Mouse (Mus musculus): ENCODE measurements around the gene Obsl1. TPM values are rescaled to one million over a fixed set of nuclear protein-coding genes. Genes with fewer than 3 reads are reported as not detected.

The Obsl1 gene
- 0.25 and 0.72 TPM in 2 replicates for polyA plus RNA-seq (2012; ENCODE audit: low replicate concordance)

DNA sequence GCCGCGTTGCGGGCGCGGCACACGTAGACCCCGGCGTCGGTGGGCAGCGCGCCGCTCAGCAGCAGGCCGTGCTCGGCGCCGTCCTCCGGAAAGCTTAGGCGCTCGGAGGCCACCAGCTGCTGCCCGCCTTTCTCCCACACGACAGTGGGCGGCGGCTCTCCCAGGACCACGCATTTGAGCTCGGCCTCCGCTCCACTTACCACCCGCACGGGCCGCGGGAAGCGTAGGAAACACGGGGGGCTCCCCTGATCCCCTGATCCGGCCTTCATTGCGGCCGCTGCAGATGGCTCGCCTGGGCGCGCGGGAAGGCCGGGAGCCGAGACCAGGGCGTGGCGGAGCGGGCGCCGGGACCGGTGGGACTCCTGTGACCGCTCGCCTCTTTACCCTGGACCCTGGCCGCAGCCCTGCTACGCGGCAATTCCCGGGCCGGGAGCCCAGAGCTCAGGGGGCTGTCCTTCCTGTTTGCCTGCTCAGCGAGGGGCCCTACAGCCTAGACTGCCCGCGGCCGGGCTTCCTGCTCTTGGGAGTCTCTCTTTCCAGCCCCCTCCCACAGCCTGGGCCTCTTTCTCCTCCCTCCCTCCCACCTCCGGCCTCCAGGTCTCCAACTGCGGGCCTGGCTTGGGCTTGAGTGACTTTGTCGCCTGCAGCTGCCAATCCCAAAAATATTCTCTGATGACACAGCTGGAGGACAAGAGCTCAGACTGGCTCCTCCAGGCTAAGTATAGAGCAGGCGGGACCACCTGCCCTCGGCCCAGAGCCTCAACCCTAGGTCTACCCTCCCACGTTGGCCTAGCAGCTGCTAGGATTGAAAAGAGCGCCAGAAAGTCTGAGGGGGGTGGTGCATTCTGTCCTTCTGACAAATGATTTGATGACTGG, at the start of gene Obsl1:
Obsl1 (minus strand) TSS at position 497 of the 876 bp plus-strand sequence.

DNA sequence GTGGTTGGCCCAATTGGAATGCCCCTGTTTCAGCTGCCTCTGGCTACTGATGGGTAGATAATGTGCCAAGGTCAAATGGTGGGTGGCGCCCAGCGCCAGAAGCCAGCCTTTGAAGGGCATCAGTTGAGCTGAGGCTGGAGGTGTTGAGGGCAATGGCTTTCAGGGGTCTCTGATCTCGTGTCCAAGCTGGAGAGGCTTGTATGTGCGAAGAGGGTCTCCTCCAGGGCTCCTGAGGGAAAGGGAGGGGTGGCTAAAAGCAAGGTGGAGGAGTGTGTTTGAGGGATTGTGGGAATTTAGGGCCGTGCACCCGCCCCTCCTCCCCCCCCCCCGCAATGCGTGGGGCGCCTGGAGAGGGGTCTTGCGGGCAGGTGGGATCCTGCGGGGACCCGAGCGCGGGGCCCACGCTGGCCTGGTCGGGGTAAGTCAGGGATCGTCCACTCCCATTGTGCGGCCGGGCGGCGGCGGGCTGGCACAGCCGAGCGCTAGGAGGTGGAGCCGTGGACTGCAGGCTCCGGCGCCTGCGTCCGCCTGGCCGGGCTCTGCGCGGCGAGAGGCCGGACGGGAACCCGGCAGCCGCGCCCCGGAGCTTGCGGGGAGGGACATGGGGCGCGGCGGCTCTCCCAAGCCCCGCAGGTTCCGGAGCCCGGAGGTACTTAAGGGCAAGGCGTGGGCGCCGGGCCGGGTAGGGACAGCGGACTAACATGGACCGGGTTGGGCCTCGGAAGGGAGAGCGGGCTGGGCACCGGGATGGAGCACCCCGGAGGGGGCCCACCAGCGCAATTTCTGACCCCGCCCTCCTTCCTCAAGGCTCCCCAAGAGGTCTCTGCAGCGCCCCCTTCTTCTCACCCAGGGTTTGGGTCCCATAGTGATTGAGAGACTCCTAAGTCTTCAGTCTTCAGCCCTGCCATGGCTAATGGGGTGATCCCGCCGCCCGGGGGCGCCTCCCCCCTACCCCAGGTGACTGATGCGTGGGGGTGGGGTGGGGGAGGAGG, 40.0 kb upstream of the Obsl1 start, which contains the start of gene Slc4a3:
Slc4a3 (plus strand) TSS at position 302 of the 992 bp plus-strand sequence.

DNA sequence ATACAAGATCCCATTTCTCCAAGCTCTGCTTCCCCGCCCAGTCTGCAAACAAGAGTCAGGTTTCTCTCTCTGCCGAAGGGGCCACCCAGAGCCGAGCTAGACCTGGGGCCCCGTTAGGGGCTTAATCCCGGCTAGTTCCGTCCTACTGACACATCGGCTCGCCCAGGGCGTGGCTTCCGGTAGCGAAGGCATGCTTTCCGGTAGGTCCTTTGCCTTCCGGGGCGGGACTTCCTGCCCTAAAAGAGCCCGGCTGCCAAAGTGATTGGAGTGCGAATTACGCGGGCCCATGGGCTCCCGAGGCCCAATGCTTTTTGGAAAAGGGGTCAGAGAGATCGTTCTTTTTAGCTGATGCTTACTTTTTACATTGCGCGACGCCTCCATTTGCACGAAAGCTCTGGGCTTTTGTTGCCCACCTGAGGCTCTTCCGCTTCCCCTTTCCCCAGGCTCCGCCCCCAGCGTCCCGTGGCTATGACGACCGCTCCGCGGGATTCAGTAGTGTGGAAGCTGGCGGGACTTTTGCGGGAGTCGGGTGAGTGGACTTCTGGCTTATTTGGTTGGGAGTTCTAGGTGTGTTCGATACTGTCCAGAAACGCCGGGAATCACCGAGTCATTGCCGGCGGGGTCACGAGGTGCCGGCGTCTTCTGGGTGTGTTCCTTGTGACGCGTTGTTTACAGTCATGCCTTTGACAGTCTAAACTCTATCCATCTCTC, 15.2 kb upstream of the Obsl1 start, which contains the start of gene Stk11ip:
Stk11ip (plus strand) TSS at position 209 of the 711 bp plus-strand sequence.

GRCm38 (mm10) chr1:75507006-75507405, 754 bp upstream of the Obsl1 start, which contains the start of gene Inha:
Gene Inha (plus strand): TSS chr1:75507077.

DNA sequence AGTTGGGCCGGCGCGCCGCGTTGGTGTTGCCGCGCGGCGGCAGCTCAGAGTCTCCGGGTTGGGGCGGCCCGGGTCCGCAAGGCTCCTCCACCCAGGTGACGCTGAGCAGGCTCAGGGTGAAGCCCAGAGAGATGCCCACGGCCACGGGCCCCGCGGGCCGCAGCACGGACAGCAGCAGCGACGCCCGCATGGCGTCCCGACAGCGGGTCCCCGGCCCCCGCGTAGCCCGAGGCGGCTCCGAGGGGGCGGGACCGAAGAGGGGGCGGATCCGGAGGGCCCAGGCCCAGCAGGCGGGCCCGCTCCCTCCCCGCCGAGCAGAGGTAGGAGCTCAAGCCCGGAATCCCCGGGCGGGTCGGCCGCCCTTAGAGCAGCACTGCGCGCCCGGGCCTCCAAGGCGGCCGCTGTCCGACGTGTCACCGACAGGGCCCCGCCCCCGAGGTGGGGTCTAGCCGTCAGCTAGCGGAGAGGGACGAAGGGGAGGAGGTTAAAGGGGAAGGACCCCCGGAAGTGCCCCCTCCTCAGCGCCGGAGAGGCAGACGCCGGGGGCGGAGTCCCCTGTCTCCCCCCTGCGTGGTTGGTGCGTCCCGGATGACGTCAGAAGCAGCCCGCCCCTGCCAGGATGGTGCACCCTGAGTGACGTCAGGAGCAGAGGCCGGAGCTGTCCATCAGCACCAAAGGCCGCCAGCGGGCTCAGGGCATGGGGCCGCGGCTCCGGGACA, 27.2 kb downstream of the Obsl1 start, which contains the start of the genes Chpf and Tmem198:
Chpf (minus strand) TSS at position 392 of the 719 bp plus-strand sequence.
Tmem198 (plus strand) TSS at position 617 of the 719 bp plus-strand sequence.

GRCm38 (mm10) chr1:75450314-75451005, 55.8 kb downstream of the Obsl1 start, which contains the start of gene Asic4:
Gene Asic4 (plus strand): TSS chr1:75450436.

GRCm38 (mm10) chr1:75435475-75436328, 70.5 kb downstream of the Obsl1 start, which contains the start of gene Gmppa:
Gene Gmppa (plus strand): TSS chr1:75435930.

Other genes with a start within 250 kb of the Obsl1 start
- gene Ptprn, start 241.9 kb downstream of the Obsl1 start, polyA plus RNA-seq (2012; ENCODE audit: low replicate concordance), result 0.21 and 0.60 TPM in 2 replicates
- not detected in 2 replicates for gene Resp18, start 228.0 kb downstream of the Obsl1 start, polyA plus RNA-seq (2012; ENCODE audit: low replicate concordance)
- 26.7 and 71.9 TPM in 2 replicates for gene Dnpep, start 188.5 kb downstream of the Obsl1 start, polyA plus RNA-seq (2012; ENCODE audit: low replicate concordance)
- gene Des, start 146.1 kb downstream of the Obsl1 start, polyA plus RNA-seq (2012; ENCODE audit: low replicate concordance), result 3.6 and 7.7 TPM in 2 replicates
- gene Speg, start 131.2 kb downstream of the Obsl1 start, polyA plus RNA-seq (2012; ENCODE audit: low replicate concordance), result 3.2 and 3.5 TPM in 2 replicates
- 103 and 189 TPM in 2 replicates for gene Gmppa, start 70.5 kb downstream of the Obsl1 start, polyA plus RNA-seq (2012; ENCODE audit: low replicate concordance)
- 0.25 TPM in 1 of 2 replicates, not detected in the other for gene Asic4, start 56.0 kb downstream of the Obsl1 start, polyA plus RNA-seq (2012; ENCODE audit: low replicate concordance)
- gene Chpf, start 27.1 kb downstream of the Obsl1 start, polyA plus RNA-seq (2012; ENCODE audit: low replicate concordance), result 39.4 and 46.1 TPM in 2 replicates
- 1.3 and 5.1 TPM in 2 replicates for gene Tmem198, start 26.9 kb downstream of the Obsl1 start, polyA plus RNA-seq (2012; ENCODE audit: low replicate concordance)
- gene Inha, start 625 bp upstream of the Obsl1 start, polyA plus RNA-seq (2012; ENCODE audit: low replicate concordance), result 0.16 TPM in 1 of 2 replicates, not detected in the other
- gene Stk11ip, start 15.1 kb upstream of the Obsl1 start, polyA plus RNA-seq (2012; ENCODE audit: low replicate concordance), result 57.1 and 87.0 TPM in 2 replicates
- 0.60 and 0.76 TPM in 2 replicates for gene Slc4a3, start 39.8 kb upstream of the Obsl1 start, polyA plus RNA-seq (2012; ENCODE audit: low replicate concordance)

Data from leukemia stem cell, adult 10-12 weeks (primary cell).